In the genomic region with DNA sequence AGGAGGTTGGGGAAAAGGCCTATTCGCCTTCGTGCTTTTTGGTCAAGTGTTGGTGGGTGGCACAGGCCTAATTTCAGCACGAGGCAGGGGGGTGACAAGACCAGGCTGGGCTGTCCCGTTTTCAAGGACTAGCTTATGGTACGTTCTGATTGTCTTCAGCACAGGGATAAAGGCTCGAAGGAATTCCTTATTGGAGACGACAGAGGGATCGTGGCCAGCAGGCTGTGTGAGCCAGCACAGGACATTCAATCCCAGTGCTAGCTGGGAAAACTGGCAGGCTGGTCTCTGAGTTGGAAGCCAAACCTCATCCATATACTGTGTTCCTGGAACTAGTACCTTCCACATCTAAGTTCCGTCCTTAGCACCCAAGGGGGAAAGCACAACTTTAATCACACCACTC, we compare ENCODE assay signal across 8 mouse cellular contexts. TPM values are rescaled to one million over a fixed set of nuclear protein-coding genes. Genes with fewer than 3 reads are reported as not detected.
DNase-seq lines count a peak whose midpoint lies in the region; ATAC-seq and TF ChIP-seq lines count a peak whose summit lies in the region.

No protein-coding gene starts in this region.

- peak overlapping the region; percentile 83 for H3K4me3 ChIP-seq in thymus, adult 2 months (ENCODE audit: control insufficient read depth, insufficient read depth, low read length)
- peak overlapping the region; percentile 77 for H3K4me3 ChIP-seq in hindbrain, embryonic 11.5 days (ENCODE audit: low read depth, low read length)
- peak overlapping the region; percentile 87 for H3K4me3 ChIP-seq in midbrain, embryonic 10.5 days

- TF ChIP-seq POLR2A in thymus, adult 2 months (IDR thresholded peaks at IDR 0.05; ENCODE audit: control insufficient read depth, extremely low read depth, insufficient read depth, low read length, poor library complexity) = no peak

- peaks cover 5% of the 10 kb centered on the region; the same call in 1 of the 2 replicates for H3K36me3 ChIP-seq in thymus, adult 2 months (ENCODE audit: control insufficient read depth, insufficient read depth, low read length)
- H3K36me3 ChIP-seq in hindbrain, embryonic 11.5 days (ENCODE audit: control insufficient read depth, insufficient read depth, low read length) = 0 out of 2 replicates have a peak, but pooled peaks cover 4% of the 10 kb centered on the region
- peaks cover 25% of the 10 kb centered on the region for H3K36me3 ChIP-seq in midbrain, embryonic 10.5 days

- H3K27me3 ChIP-seq in thymus, adult 2 months (ENCODE audit: control insufficient read depth, insufficient read depth, low read length) = no peaks in the 10 kb centered on the region
- H3K27me3 ChIP-seq in hindbrain, embryonic 11.5 days (ENCODE audit: control insufficient read depth, insufficient read depth, low read length) = no peaks in the 10 kb centered on the region
- no peaks in the 10 kb centered on the region for H3K27me3 ChIP-seq in midbrain, embryonic 10.5 days (ENCODE audit: low read depth, poor library complexity, severe bottlenecking)

- H3K27ac ChIP-seq in thymus, adult 2 months (ENCODE audit: control insufficient read depth, insufficient read depth, low read length) = peak overlapping the region; percentile 52
- H3K27ac ChIP-seq in hindbrain, embryonic 11.5 days (ENCODE audit: low read depth, low read length) = peak overlapping the region; percentile 92
- peak overlapping the region; percentile 97 for H3K27ac ChIP-seq in midbrain, embryonic 10.5 days (replicated peaks)

- TF ChIP-seq CTCF in thymus, adult 2 months (IDR thresholded peaks at IDR 0.05; ENCODE audit: borderline replicate concordance, control insufficient read depth, extremely low read depth, insufficient read depth, low read length, poor library complexity) = no peak

- H3K9me3 ChIP-seq in hindbrain, embryonic 11.5 days (ENCODE audit: control insufficient read depth, low read length) = no peaks in the 10 kb centered on the region
- H3K9me3 ChIP-seq in midbrain, embryonic 10.5 days (replicated peaks) = no peaks in the 10 kb centered on the region

- H3K9ac ChIP-seq in hindbrain, embryonic 11.5 days (ENCODE audit: low read depth, low read length) = peak overlapping the region; percentile 93

- peaks cover 13% of the 10 kb centered on the region for H3K4me1 ChIP-seq in thymus, adult 2 months (replicated peaks; ENCODE audit: control insufficient read depth, insufficient read depth, low read length)
- H3K4me1 ChIP-seq in hindbrain, embryonic 11.5 days (replicated peaks; ENCODE audit: control insufficient read depth, insufficient read depth, low read length) = peaks cover 2% of the 10 kb centered on the region; the same call in 1 of the 2 replicates
- H3K4me1 ChIP-seq in midbrain, embryonic 10.5 days = peaks cover 30% of the 10 kb centered on the region

- DNase-seq in cerebellum, adult 8-10 months = no peak
- no peak for DNase-seq in thymus, adult 2 months
- no peak for DNase-seq in thymus, postnatal 14 days
- no peak for DNase-seq in hindbrain, embryonic 11.5 days (ENCODE audit: low spot score)
- no peak for DNase-seq in midbrain, embryonic 10.5 days (ENCODE audit: low spot score)
- no peak for DNase-seq in retina, embryonic 14.5 days (ENCODE audit: low spot score)
- no peak for DNase-seq in urinary bladder, postnatal 4 days (ENCODE audit: low spot score in 2 of 2)

- peak overlapping the region; percentile 61 for H3K4me2 ChIP-seq in hindbrain, embryonic 11.5 days (replicated peaks; ENCODE audit: low read depth, low read length)

- 8% methylated on average over 9 of the region's 9 CpGs for WGBS in thymus, adult 2 months
- WGBS in hindbrain, embryonic 11.5 days = 7% methylated on average over 9 of the region's 9 CpGs
- 10% methylated on average over 9 of the region's 9 CpGs for WGBS in midbrain, embryonic 10.5 days

- 0 out of 2 replicates have a peak, but pooled peaks have one; percentile 11 for ATAC-seq in cerebellum, adult (ENCODE audit: insufficient number of reproducible peaks, low FRiP score, low TSS enrichment)
- no peak; the same call in 1 of the 2 replicates for ATAC-seq in hindbrain, embryonic 11.5 days (ENCODE audit: low FRiP score)

RNA-seq across cellular contexts. Expression of a gene that starts 0.6 kb away (rescaled TPM):
- polyA plus RNA-seq in thymus, adult 2 months (2012; rRNA removed) = 45.1 and 52.7 TPM in 2 replicates
- polyA plus RNA-seq in hindbrain, embryonic 11.5 days (2014; fragmentation: Nextera tagmentation; extraction: Ambion mirVana) = 111 and 113 TPM in 2 replicates
- 150 and 156 TPM in 2 replicates for polyA plus RNA-seq in midbrain, embryonic 10.5 days (2016; fragmentation: Nextera tagmentation; extraction: Ambion mirVana)

RNA-seq across cellular contexts. Expression of a gene that starts 1.2 kb away (rescaled TPM):
- polyA plus RNA-seq in thymus, adult 2 months (2012; rRNA removed) = 1.8 and 5.0 TPM in 2 replicates
- polyA plus RNA-seq in hindbrain, embryonic 11.5 days (2014; fragmentation: Nextera tagmentation; extraction: Ambion mirVana) = 0.85 and 1.1 TPM in 2 replicates
- polyA plus RNA-seq in midbrain, embryonic 10.5 days (2016; fragmentation: Nextera tagmentation; extraction: Ambion mirVana) = 1.4 TPM in 2 replicates

RNA-seq across cellular contexts. Expression of a gene that starts 50.3 kb away (rescaled TPM):
- polyA plus RNA-seq in thymus, adult 2 months (2012; rRNA removed) = not detected in 2 replicates
- polyA plus RNA-seq in hindbrain, embryonic 11.5 days (2014; fragmentation: Nextera tagmentation; extraction: Ambion mirVana) = not detected in 2 replicates
- polyA plus RNA-seq in midbrain, embryonic 10.5 days (2016; fragmentation: Nextera tagmentation; extraction: Ambion mirVana) = 0.04 TPM in 1 of 2 replicates, not detected in the other

RNA-seq across cellular contexts. Expression of a gene that starts 55.2 kb away (rescaled TPM):
- polyA plus RNA-seq in thymus, adult 2 months (2012; rRNA removed) = 14.4 and 15.3 TPM in 2 replicates
- polyA plus RNA-seq in hindbrain, embryonic 11.5 days (2014; fragmentation: Nextera tagmentation; extraction: Ambion mirVana) = 48.9 and 53.3 TPM in 2 replicates
- polyA plus RNA-seq in midbrain, embryonic 10.5 days (2016; fragmentation: Nextera tagmentation; extraction: Ambion mirVana) = 52.9 and 54.7 TPM in 2 replicates
